Mouse (Mus musculus) brain, embryonic 14.5 days (tissue): ENCODE results near the gene Hivep1.

Experiments
- CTCF ChIP-seq: fragments of 200-500 bp; IDR thresholded peaks from 2 replicates; pipeline ENCODE4 v1.5.1; 2012; ENCODE audit warnings: inconsistent platforms, mild to moderate bottlenecking, moderate library complexity, borderline replicate concordance; ENCODE audit not compliant: insufficient read depth, insufficient read length; ENCODE audit errors: extremely low read depth
- POLR2A ChIP-seq: fragments of 200-500 bp; IDR thresholded peaks from 2 replicates; pipeline ENCODE4 v1.6.1; 2012; ENCODE audit warnings: mild to moderate bottlenecking, inconsistent platforms, borderline replicate concordance; ENCODE audit not compliant: poor library complexity, insufficient read depth, insufficient read length, severe bottlenecking; ENCODE audit errors: extremely low read depth

DNA sequence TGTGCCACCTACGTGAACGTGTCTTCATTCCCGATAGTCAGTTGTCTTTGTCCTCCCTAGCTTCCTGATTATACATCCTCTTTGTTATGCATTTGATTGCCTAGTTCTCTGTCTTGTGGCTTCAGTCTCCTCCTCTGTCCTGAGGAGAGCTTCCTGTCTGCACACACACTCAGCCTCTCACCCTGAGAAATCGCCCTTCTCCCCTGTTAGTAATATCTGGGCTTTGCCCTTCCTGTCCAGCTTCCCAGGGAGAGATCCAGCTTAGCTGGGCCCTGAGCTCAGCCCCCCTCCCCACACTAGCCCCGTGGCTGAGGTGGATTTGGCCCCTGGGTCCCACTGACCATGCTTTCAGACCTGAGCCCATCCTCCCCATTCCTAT lies 98.2 kb downstream of the Hivep1 start:
- TF ChIP-seq CTCF (no peak), POLR2A (no peak)
